Mouse (Mus musculus): ENCODE measurements at regions not wholly inside any gene's neighbourhood (a gene's known extent, or its start where the extent isn't known, plus 50 kb on each side); places are given as distances from the start of the nearest gene placed in this dataset.
"Not testable (repeated sequence)": the region's sequence is repeated elsewhere in the genome, so short reads cannot be mapped to it uniquely, and the experiment has no call there.

GRCm38 (mm10) chr13:111860931-111861330 is 52.1 kb upstream of the Map3k1 start:
- DNase-seq (ENCODE audit: low spot score) = no peak

- DNase-seq (ENCODE audit: low spot score) = no peak
These were observed 53.5 kb upstream of the Map3k1 start for GRCm38 (mm10) chr13:111862316-111862715.

- no peak for DNase-seq (ENCODE audit: low spot score)
These were observed 57.2 kb upstream of the Map3k1 start for GRCm38 (mm10) chr13:111865956-111866355.

GRCm38 (mm10) chr13:111867261-111867660 is 58.5 kb upstream of the Map3k1 start:
- no peak for DNase-seq (ENCODE audit: low spot score)

GRCm38 (mm10) chr13:111867763-111868725 is 59.3 kb upstream of the Map3k1 start:
- DNase-seq (ENCODE audit: low spot score) = peak; percentile 53

DNA sequence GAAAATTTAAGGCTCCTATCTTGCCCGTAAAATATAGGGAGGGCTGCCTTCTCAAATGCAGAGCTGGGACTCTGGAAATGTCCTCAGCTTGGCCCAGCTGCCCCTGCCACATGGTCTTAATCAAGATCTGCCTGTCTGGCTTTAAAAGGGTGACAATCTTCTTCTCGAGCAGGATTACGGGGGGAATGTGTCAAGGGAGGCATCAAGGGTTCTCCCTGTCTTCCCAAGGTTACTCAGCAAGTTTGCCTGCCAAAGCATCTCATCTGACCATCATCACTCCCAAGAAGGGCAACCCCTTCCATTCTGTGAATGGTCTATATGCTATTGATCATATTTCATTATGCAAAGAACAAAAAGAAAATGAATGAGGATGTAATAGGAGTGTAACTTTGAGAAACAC is 60.2 kb upstream of the Map3k1 start:
- no peak for DNase-seq (ENCODE audit: low spot score)

- no peak for DNase-seq (ENCODE audit: low spot score)
These were observed 61.1 kb upstream of the Map3k1 start for GRCm38 (mm10) chr13:111869771-111870437.

DNA sequence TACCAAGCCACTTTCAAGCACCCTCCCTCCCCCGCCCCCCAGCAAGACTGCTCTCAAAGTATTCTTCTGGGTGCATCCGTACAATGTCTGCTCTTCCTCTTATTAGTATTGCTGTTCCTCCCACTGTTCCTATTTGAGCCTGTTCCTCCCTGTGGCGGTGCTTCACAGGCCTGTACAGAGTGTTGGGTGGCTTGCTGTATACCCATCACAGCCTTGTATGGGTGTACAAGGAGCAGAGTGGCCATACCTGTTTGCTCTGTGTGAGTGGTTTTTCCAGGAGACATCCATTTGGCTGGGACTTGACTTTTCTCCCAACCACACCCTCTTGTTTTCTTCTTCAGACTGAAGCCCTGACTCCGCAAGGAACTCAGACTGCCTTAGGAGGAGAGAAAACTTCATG is 61.7 kb upstream of the Map3k1 start:
- no peak for DNase-seq (ENCODE audit: low spot score)

- no peak for DNase-seq (ENCODE audit: low spot score)
These were observed 63.0 kb upstream of the Map3k1 start for GRCm38 (mm10) chr13:111871672-111872410.

GRCm38 (mm10) chr13:111874330-111874729 is 65.5 kb upstream of the Map3k1 start:
- no peak for DNase-seq (ENCODE audit: low spot score)

DNA sequence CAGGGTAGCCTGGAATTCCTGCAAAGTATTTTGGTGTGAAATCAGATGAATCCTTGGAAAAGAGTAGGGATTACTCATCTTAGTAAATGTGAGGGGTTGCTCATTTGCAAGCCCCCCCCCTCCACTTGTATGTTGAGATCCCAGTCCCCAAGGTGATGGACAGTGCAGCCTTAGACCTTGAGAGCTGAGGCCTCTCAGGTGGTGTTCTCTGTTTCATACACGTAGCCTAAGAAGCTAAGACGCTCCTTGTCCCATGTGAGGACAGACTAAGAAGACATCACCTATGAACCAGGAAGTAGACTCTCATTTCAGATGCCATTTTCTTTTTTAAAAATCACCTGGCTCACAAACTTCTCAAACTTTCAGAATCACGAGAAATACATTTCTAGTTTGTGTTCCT is 67.6 kb upstream of the Map3k1 start:
- DNase-seq (ENCODE audit: low spot score) = no peak

- DNase-seq (ENCODE audit: low spot score) = no peak
These were observed 68.1 kb upstream of the Map3k1 start for GRCm38 (mm10) chr13:111876847-111877246.

- not testable (repeated sequence) for DNase-seq (ENCODE audit: low spot score)
These were observed 75.2 kb upstream of the Map3k1 start for GRCm38 (mm10) chr13:111883768-111884566.

GRCm38 (mm10) chr13:111890792-111891191 is 82.0 kb upstream of the Map3k1 start:
- no peak for DNase-seq (ENCODE audit: low spot score)

- no peak for DNase-seq (ENCODE audit: low spot score)
These were observed 83.3 kb upstream of the Map3k1 start for GRCm38 (mm10) chr13:111892141-111892540.

GRCm38 (mm10) chr13:111893221-111893713 is 84.5 kb upstream of the Map3k1 start:
- DNase-seq (ENCODE audit: low spot score) = no peak

GRCm38 (mm10) chr13:111894804-111895478 is 86.1 kb upstream of the Map3k1 start:
- DNase-seq (ENCODE audit: low spot score) = peak; percentile 49

GRCm38 (mm10) chr13:111896279-111896678 is 87.5 kb upstream of the Map3k1 start:
- DNase-seq (ENCODE audit: low spot score) = no peak

DNA sequence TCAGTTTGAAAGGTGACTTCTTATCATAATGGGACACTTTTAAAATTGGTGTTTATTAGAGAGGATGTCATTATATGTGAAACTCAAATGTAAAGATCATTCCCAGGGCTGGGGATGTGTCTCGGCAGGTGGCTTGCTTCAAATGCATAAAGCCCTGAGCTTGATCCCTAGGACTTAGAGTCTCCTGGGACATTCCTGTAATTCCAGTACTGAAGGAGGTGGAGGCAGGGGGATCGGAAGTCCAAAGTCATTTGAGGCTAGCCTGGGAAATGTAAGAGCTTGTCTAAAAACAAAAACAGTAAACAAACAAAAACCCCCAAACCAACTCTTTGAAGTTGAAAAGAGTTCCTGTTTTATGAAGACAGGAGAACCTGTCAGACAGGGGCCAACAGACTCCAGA is 94.6 kb upstream of the Map3k1 start:
- DNase-seq (ENCODE audit: low spot score) = no peak

GRCm38 (mm10) chr13:111903931-111904330 is 95.1 kb upstream of the Map3k1 start:
- no peak for DNase-seq (ENCODE audit: low spot score)
